Mouse (Mus musculus): ENCODE results near the gene Foxj3.

GRCm38 (mm10) chr4:119627317-119627716 is 90.5 kb downstream of the Foxj3 start:
- TF ChIP-seq CTCF (IDR thresholded peaks at IDR 0.05; ENCODE audit: low read depth, low read length) (no peak), EP300 (IDR thresholded peaks at IDR 0.05; ENCODE audit: insufficient read depth, low read depth, low read length) (no peak), POLR2A (IDR thresholded peaks at IDR 0.05; ENCODE audit: insufficient read depth, low read length) (no peak)
